Mouse (Mus musculus) thymus, postnatal 14 days (tissue): ENCODE results near the gene Glra3.

Experiments
- DNase-seq: peaks from one replicate; pipeline ENCODE4 v3.0.0; 2021

Gene Glra3

DNA sequence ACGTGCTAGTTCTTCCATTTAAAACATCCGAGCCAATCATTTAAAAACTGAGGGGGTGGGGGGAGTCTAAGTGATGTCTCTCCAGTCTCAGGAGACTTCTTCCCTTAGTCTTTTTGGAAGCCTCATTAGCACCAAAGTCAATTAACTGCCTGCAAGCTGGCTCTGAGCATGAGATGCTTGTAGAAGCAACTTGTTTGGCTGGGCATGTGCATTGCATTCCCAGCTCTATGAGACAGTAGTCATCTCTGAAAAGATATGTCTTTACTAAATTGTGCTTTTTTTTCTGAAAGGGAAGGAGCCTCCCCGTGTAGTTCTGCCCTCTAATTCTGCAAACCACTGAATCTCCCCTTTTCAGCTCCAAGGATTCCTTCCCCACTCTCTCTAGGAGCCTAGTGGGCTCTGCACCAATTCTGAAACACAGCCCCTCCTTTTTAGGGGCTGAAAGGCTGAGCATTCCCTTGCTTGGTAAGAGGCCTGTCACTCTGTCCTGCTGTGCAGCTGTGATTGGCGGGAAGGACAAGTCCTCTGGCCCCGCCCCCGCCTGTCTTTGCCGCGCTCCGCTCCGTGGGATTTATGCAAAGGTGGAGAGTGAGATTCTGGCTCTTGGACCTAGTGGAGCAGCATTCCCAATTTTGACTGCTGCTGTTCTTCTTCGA lies at the start of gene Glra3:
Glra3 (plus strand) TSS at position 591 of the 656 bp plus-strand sequence.
- no peak for DNase-seq

DNA sequence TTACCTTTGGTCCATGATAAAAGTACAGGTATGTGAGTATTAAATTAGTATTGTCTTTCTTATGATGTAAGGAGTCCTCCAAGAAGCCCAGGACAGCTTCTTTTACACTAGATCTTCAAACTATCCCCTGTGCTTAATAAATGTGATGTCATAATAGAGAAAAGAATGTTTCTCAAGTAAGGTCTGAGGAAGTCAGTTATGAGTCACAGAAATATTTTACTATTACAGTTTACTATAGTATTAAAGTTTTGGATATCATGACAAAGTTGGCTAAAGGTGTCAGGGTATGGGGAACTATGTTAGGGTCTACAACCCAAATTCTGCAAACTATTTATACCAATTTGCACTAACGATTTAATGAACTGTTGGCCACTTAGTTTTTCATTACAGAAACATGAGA lies 33.4 kb upstream of the Glra3 start, which contains the start of gene Adam29:
Adam29 (minus strand) TSS at position 101 of the 400 bp plus-strand sequence.
- no peak for DNase-seq

DNA sequence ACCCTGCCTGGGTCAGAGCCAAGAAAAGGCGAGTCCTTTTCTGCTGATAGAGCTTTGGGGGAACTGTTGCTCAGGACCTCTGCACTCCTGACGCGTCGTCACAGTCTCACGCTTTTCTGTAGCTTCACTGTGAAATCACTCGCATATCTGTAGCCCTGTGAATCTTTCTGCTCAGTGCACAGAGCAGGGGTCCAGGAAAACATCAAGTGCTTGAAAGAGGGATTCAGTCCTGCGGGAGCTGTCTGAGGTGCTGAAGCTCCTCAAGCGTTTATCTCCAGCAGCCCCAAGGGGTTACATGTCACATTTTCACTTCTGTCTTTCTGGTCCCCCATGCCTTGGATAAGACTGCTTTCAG lies 243 bp downstream of the Glra3 start:
- DNase-seq: no peak

DNA sequence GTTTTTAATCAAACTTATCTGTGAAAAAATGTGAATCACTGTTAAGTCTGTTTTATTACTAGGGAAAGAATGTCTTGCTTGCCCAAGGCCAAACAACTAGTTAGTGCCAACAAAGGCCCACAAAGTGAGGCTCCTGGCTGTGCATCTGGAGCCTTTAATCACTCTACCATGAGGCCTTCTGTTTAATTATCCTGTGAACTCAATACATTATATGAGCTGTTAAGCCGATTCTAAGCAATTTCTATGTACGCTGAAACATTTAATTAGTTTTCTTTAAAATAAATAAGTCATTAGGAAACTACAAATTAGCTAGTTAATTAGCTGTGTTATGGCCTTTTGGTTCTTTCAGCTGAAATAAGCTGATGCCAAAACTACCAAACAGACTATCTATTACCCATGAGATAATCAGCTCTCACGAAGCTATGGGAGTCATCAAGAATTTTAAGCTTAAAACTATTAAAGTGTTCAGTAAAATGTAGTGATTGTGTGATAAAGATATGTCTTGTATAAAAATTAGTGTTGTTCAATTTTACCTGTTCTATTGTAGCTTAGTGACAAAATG lies 24.6 kb downstream of the Glra3 start:
- DNase-seq: no peak

DNA sequence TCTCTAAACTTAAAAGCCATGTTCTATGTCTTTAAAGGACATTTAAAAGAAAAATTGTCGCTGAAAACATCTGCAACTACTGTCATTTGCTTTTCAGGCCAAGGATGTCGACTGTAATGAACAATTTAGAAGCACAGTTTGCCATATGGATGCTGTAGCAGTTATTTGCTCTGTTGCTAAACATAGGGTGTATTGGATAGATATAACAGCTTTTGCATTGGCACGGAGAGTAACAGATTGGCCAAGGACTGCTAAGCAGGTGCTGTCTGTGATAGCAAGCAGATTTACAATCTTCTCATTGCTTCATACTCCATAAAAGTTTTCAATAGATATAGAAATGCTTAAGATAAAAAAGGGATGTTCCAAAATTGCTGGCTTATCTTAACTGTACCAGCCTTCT lies 57.6 kb downstream of the Glra3 start:
- no peak for DNase-seq

DNA sequence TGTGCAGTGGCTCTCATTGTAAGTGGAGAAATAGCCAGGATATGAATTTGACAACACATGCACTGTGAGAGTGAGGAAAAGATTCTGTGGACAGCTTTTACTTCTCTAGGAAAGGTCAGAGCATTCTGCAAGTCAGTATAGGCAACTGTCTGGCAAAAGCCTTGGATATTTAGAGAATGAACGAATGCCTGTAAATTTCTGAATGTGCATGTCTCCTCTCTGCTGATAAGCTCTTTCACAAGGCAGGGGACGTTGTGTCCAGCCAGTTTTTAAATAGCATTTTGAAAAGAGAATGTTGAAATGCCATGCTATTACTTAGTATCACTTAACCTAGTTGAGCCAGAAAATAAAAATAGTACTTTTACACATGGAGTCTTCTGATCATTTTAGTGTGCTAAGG lies 114.1 kb downstream of the Glra3 start:
- no peak for DNase-seq

DNA sequence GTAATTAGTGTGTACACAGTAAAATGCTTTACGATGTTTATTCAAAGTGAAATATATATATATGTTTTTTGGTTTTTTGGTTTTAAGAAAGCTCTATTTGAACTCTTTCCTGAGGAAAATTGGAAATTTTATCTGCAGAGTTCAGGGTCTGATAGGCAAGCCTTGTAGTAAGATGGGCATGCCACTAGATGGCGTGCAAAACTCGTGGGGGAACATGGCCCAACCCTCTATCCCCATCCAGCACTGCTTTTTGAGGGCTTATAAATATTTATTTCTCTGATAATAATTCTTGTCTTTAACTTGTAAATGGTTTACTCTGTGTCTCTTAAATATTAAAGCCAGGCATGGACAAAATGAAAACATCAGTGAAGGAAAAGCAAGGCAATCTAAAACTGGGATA lies 122.8 kb downstream of the Glra3 start:
- no peak for DNase-seq

DNA sequence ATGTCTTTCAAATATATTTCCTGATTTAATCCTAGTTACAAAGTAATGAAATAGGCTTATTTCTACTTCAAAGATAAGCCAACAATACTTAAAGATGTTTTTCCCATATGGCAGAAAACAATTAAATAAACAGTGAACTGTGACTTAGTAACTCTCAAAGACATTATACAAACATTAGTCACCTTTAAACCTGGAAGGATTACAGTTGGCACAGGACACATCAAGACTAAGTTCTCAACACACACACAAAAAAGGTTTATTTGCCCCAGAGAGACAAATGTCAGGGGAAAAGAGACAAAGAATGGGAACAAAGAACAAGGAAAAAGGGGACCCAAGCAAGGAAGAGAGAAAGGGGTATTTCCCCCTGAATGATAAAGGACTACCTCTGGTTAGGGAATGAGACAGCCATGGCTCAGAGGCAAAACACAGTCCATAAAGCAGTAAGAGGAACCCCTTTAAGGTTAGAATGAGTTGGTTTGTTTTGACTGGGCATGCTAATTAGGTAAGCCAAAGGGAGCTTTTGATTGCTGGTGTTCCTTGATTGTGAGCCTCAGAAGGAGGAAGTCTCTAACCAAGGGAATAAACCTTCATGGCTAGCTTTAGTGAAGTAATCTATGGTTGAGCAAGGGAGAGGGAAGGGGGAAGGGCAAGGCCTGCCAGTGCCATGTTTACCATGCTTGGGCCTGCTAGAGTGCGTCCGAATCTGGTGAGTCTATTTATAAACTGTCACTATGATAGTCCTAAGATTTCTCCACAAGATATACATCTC lies 130.4 kb downstream of the Glra3 start:
- no peak for DNase-seq

DNA sequence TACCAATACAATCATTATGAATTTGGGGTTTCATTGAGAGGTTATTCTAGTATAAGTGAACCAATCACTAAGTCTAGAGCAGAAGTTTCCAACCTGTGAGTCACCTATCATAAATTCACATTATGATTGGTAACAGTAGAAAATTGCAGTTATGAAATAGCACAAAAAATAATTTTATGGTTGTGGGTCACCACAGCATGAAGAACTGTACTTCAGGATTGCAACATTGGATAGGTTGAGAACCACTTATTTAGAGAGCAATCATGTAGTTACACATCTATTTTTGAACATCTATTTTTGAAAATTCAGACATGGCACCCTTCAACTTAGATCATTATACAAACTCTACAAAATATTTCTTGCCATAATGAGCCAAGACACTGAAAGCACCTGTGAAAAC lies 143.4 kb downstream of the Glra3 start:
- no peak for DNase-seq

DNA sequence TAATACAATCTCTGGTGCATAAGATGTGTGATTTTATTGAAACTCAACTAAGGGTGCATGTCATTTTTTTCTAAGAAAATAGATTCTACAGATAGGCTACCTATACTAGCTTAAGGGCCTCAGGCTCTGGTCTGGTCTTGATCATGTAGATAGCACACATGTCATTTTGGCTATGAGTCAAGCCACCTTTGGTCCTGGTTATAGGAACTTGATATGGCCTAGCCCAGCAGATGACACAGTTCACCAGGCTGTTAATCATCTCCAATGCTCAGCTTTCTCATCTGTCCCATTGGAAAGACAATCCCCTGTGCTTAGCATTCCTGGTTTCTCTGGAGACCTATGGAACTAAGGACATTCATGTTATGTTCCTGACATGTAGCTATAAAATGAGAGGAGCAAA lies 154.1 kb downstream of the Glra3 start:
- no peak for DNase-seq

DNA sequence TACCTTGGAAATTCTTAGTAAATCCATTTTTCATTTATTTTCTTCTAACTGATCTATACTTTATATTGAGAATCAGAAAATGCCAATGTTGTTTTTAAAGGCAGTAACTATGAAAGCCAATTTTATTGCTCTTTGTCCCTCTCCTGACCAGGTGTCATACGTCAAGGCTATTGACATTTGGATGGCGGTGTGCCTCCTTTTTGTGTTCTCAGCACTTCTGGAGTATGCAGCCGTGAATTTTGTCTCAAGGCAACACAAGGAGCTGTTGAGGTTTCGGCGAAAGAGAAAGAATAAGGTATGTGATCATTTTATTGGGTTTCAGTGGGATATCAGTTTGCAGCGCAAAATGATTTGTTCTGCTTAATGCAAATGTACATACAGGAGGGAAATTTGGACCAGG lies 170.0 kb downstream of the Glra3 start:
- DNase-seq: no peak

DNA sequence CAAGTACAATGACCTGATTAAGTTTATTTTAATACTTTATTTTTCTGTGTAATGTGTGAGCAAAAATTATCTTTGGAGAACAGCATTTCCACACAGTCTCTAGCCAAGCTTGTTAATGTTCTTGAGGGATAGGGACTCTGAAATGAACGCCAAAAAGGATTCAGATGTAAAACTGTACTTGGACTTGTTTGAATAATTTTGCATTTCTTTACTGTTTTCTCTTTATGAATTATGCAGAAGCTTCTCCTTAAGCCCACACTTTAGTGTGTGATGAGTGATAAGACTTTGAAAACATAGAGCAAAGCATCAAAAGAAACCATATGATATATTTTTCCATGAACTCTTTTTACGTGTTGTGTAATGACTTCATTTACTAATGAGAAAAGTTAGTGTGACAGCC lies 189.1 kb downstream of the Glra3 start:
- no peak for DNase-seq

DNA sequence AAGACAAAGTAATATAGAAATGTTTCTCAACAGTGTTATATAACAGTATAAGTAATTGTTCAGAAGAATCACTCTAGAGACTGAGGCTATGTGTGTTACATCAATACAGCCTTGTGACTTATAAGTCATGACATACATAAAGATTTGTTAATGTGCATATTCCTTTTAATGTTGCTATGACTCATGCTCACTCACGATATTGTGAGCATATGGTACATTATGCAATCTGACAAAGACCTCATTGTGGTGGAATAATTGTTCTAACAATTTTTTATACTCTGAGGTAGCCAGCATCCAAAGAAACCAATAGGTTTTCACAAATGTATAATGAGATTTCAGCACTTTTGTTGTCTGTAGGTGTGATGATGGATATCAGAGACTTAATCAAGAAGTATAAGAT lies 210.4 kb downstream of the Glra3 start:
- no peak for DNase-seq

DNA sequence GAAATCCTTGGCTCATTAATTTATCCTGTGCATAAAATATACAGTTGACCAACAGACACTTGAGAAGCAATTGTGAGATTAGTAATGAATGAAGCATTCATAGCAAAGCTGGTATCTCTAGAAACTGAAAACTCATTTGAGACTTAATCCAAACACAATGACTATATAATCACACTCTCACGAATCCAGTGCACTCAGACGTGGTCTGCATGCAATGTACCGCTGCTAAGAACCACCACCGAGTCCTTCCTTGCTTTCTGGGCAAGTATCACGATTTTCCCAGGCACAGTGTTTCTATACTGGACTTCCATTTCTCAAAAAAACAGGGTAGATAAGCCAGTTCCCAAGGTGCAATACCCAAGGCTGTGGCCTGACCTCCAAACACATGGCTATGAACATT lies 211.3 kb downstream of the Glra3 start:
- no peak for DNase-seq

DNA sequence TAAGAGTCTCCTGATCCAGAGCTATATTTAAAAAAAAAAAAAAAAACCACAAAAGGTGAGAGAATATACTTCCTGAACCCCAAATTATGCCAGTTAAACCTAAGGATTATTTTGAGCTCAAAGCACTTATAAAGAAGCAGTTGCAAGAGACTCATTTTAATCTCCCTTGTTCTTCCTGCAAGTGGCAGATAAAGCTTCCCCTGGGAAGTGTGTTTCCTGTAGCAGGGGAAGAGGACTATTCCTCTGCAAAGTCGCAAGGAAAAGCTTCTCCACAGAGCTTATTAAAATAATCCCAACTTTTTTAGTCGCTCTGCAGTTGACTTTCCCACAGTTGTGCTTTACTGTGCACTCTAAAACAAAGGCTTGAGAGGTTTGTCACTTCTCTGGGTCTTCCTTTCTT lies 218.7 kb downstream of the Glra3 start:
- DNase-seq: no peak
